Mouse (Mus musculus): ENCODE data around the gene G6pc. TPM values are rescaled to one million over a fixed set of nuclear protein-coding genes. Genes with fewer than 3 reads are reported as not detected.
A peak's percentile ranks its signal among the peaks of the same experiment; 100 is the strongest.

The G6pc gene
- total and polyA plus RNA-seq, 2 experiments from 2014 or later, result not detected

GRCm38 (mm10) chr11:101378926-101379325 lies 11.6 kb downstream of the G6pc start:
- peaks cover 3% of the 10 kb centered on the region; the same call in 1 of the 2 replicates for H3K27me3 ChIP-seq (ENCODE audit: insufficient read depth, low read length)
- H3K27ac ChIP-seq (ENCODE audit: low read depth, low read length), result no peak overlapping the region
- no peaks in the 10 kb centered on the region for H3K9me3 ChIP-seq (ENCODE audit: low read length)
- TF ChIP-seq CTCF (IDR thresholded peaks at IDR 0.05; ENCODE audit: low read depth), result no peak
- H3K36me3 ChIP-seq (ENCODE audit: insufficient read depth), result no peaks in the 10 kb centered on the region
- DNase-seq, result no peak
- WGBS, result 82% methylated on average over 6 of the region's 6 CpGs
- H3K9ac ChIP-seq, result no peak overlapping the region
- no peak overlapping the region for H3K4me3 ChIP-seq (ENCODE audit: low read depth, low read length)
- H3K4me2 ChIP-seq (ENCODE audit: low read depth), result no peak overlapping the region
- no peak for ATAC-seq
- no peaks in the 10 kb centered on the region for H3K4me1 ChIP-seq (ENCODE audit: insufficient read depth)

- TF ChIP-seq CTCF (IDR thresholded peaks at IDR 0.05; ENCODE audit: low read depth), result no peak
- Histone ChIP-seq H3K4me1 (ENCODE audit: insufficient read depth) (no peaks in the 10 kb centered on the region), H3K9me3 (ENCODE audit: low read length) (no peaks in the 10 kb centered on the region), H3K4me3 (ENCODE audit: low read depth, low read length) (no peak overlapping the region), H3K4me2 (ENCODE audit: low read depth) (no peak overlapping the region), H3K9ac (no peak overlapping the region), H3K36me3 (ENCODE audit: insufficient read depth) (no peaks in the 10 kb centered on the region), H3K27ac (ENCODE audit: low read depth, low read length) (no peak overlapping the region), H3K27me3 (ENCODE audit: insufficient read depth, low read length) (peaks cover under 1% of the 10 kb centered on the region; the same call in 1 of the 2 replicates)
- ATAC-seq, result no peak
- no peak for DNase-seq
- WGBS, result 7% methylated on average over 4 of the region's 4 CpGs
These were observed 14.5 kb downstream of the G6pc start for GRCm38 (mm10) chr11:101381817-101382216.

GRCm38 (mm10) chr11:101395110-101395509 lies 27.7 kb downstream of the G6pc start:
- peak; percentile 86 for DNase-seq
- 2% methylated on average over 8 of the region's 8 CpGs for WGBS
- no peak overlapping the region for H3K4me3 ChIP-seq (ENCODE audit: low read depth, low read length)
- H3K4me1 ChIP-seq (ENCODE audit: insufficient read depth), result no peaks in the 10 kb centered on the region
- no peaks in the 10 kb centered on the region for H3K27me3 ChIP-seq (ENCODE audit: insufficient read depth, low read length)
- H3K27ac ChIP-seq (ENCODE audit: low read depth, low read length), result peak overlapping the region; percentile 45; the same call in 1 of the 2 replicates
- no peak overlapping the region for H3K4me2 ChIP-seq (ENCODE audit: low read depth)
- peak; percentile 86 for ATAC-seq
- no peaks in the 10 kb centered on the region for H3K36me3 ChIP-seq (ENCODE audit: insufficient read depth)
- no peaks in the 10 kb centered on the region for H3K9me3 ChIP-seq (ENCODE audit: low read length)
- no peak overlapping the region for H3K9ac ChIP-seq
- peak; percentile 95 for TF ChIP-seq CTCF (IDR thresholded peaks at IDR 0.05; ENCODE audit: low read depth)

GRCm38 (mm10) chr11:101415306-101415705 lies 47.9 kb downstream of the G6pc start:
- Histone ChIP-seq H3K4me1 (ENCODE audit: insufficient read depth) (peaks cover 4% of the 10 kb centered on the region), H3K27ac (ENCODE audit: low read depth, low read length) (no peak overlapping the region), H3K27me3 (ENCODE audit: insufficient read depth, low read length) (no peaks in the 10 kb centered on the region), H3K9ac (no peak overlapping the region), H3K9me3 (ENCODE audit: low read length) (no peaks in the 10 kb centered on the region), H3K4me2 (ENCODE audit: low read depth) (no peak overlapping the region), H3K36me3 (ENCODE audit: insufficient read depth) (peaks cover 29% of the 10 kb centered on the region), H3K4me3 (ENCODE audit: low read depth, low read length) (no peak overlapping the region)
- TF ChIP-seq CTCF (IDR thresholded peaks at IDR 0.05; ENCODE audit: low read depth), result peak; percentile 34
- ATAC-seq, result no peak
- 89% methylated on average over 2 of the region's 2 CpGs for WGBS
- no peak for DNase-seq

- Histone ChIP-seq H3K9me3 (ENCODE audit: low read length) (no peaks in the 10 kb centered on the region), H3K4me1 (ENCODE audit: insufficient read depth) (peaks cover 4% of the 10 kb centered on the region), H3K4me3 (ENCODE audit: low read depth, low read length) (peak overlapping the region; percentile 63), H3K27me3 (ENCODE audit: insufficient read depth, low read length) (no peaks in the 10 kb centered on the region), H3K9ac (peak overlapping the region; percentile 73), H3K4me2 (ENCODE audit: low read depth) (peak overlapping the region; percentile 72), H3K36me3 (ENCODE audit: insufficient read depth) (peaks cover 18% of the 10 kb centered on the region), H3K27ac (ENCODE audit: low read depth, low read length) (peak overlapping the region; percentile 81)
- 2% methylated on average over 11 of the region's 11 CpGs for WGBS
- no peak for TF ChIP-seq CTCF (IDR thresholded peaks at IDR 0.05; ENCODE audit: low read depth)
- no peak for DNase-seq
- ATAC-seq, result peak; percentile 57
These were observed 49.2 kb downstream of the G6pc start for GRCm38 (mm10) chr11:101416433-101417100.

GRCm38 (mm10) chr11:101417101-101417855 lies 49.9 kb downstream of the G6pc start, which contains the start of gene Aarsd1:
Gene Aarsd1 (minus strand): TSS chr11:101417615.
- H3K4me1 ChIP-seq (ENCODE audit: insufficient read depth), result peaks cover 4% of the 10 kb centered on the region
- H3K36me3 ChIP-seq (ENCODE audit: insufficient read depth), result peaks cover 11% of the 10 kb centered on the region
- no peaks in the 10 kb centered on the region for H3K27me3 ChIP-seq (ENCODE audit: insufficient read depth, low read length)
- peak within 1 kb of the TSS; percentile 63 for H3K4me3 ChIP-seq (ENCODE audit: low read depth, low read length)
- under 1% methylated on average over 45 of the region's 45 CpGs for WGBS
- H3K9me3 ChIP-seq (ENCODE audit: low read length), result no peaks in the 10 kb centered on the region
- TF ChIP-seq CTCF (IDR thresholded peaks at IDR 0.05; ENCODE audit: low read depth), result no peak
- peak within 1 kb of the TSS; percentile 81 for H3K27ac ChIP-seq (ENCODE audit: low read depth, low read length)
- peak; percentile 92 for ATAC-seq
- peak within 1 kb of the TSS; percentile 73 for H3K9ac ChIP-seq
- H3K4me2 ChIP-seq (ENCODE audit: low read depth), result peak within 1 kb of the TSS; percentile 72
- peak; percentile 93 for DNase-seq

- peak; percentile 32; the same call in 1 of the 2 replicates for ATAC-seq
- peak; percentile 16 for DNase-seq
- Histone ChIP-seq H3K9me3 (ENCODE audit: low read length) (no peaks in the 10 kb centered on the region), H3K9ac (no peak overlapping the region), H3K4me3 (ENCODE audit: low read depth, low read length) (no peak overlapping the region), H3K27me3 (ENCODE audit: insufficient read depth, low read length) (no peaks in the 10 kb centered on the region), H3K36me3 (ENCODE audit: insufficient read depth) (no peaks in the 10 kb centered on the region), H3K27ac (ENCODE audit: low read depth, low read length) (no peak overlapping the region), H3K4me1 (ENCODE audit: insufficient read depth) (peaks cover 4% of the 10 kb centered on the region), H3K4me2 (ENCODE audit: low read depth) (no peak overlapping the region)
- TF ChIP-seq CTCF (IDR thresholded peaks at IDR 0.05; ENCODE audit: low read depth), result no peak
- WGBS, result 57% methylated on average over 6 of the region's 6 CpGs
These were observed 51.6 kb downstream of the G6pc start for GRCm38 (mm10) chr11:101418991-101419390.

All from forebrain, postnatal 0 days (tissue).